36 mouse cellular contexts compared by ENCODE assay signal in the genomic region with DNA sequence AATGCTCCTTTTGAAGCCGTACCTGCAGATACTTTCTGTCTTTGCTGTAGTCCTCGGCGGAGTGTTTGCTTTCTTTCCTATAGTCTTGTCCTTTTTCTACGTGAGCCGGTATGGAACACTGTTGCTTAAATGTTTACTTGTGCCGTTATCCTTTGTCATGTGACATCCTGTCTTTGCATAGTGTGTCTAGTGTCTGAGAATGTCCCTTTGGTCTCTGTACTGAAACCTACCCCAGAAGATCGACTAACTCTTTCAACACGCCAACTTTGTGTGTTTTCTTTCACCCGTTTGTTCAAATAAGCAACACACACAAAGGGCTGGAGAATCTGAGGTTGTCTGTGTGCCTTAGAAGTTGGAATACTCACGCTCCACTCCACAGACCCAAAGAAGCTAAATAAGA. TPM values are rescaled to one million over a fixed set of nuclear protein-coding genes. Genes with fewer than 3 reads are reported as not detected.
DNase-seq lines count a peak whose midpoint lies in the region; ATAC-seq and TF ChIP-seq lines count a peak whose summit lies in the region.
"Had no signal": no experiment of that assay in that cellular context is flagged by ENCODE, and none has a peak within 500 bp of the region (broad histone marks: within the 10 kb centered on the region; RNA-seq: fewer than 3 reads in every experiment).

A gene (minus strand): TSS at position 112 of the 400 bp plus-strand sequence.

- 76% methylated on average over 10 of the region's 10 CpGs for WGBS in liver, embryonic 11.5 days
- WGBS in liver, embryonic 13.5 days (ENCODE audit: insufficient replicate concordance), result 55% methylated on average over 10 of the region's 10 CpGs
- 45% methylated on average over 10 of the region's 10 CpGs for WGBS in liver, embryonic 16.5 days (ENCODE audit: insufficient replicate concordance)
- 88% methylated on average over 10 of the region's 10 CpGs for WGBS in forebrain, postnatal 0 days
- WGBS in hindbrain, embryonic 12.5 days, result 80% methylated on average over 10 of the region's 10 CpGs
- WGBS in limb, embryonic 10.5 days, result 92% methylated on average over 10 of the region's 10 CpGs

- no peak within 1 kb of the TSS for H3K9ac ChIP-seq in liver, embryonic 11.5 days (ENCODE audit: low read depth, low read length)
- no peak within 1 kb of the TSS for H3K9ac ChIP-seq in liver, embryonic 13.5 days
- no peak within 1 kb of the TSS for H3K9ac ChIP-seq in liver, embryonic 16.5 days (ENCODE audit: low read depth, low read length)
- no peak within 1 kb of the TSS for H3K9ac ChIP-seq in forebrain, postnatal 0 days
- no peak within 1 kb of the TSS for H3K9ac ChIP-seq in hindbrain, embryonic 12.5 days
- H3K9ac ChIP-seq: embryonic facial prominence, embryonic 12.5 days; embryonic facial prominence, embryonic 15.5 days; forebrain, embryonic 13.5 days; heart, embryonic 12.5 days; heart, embryonic 15.5 days; hindbrain, embryonic 14.5 days had no signal

- H3K4me3 ChIP-seq in liver, embryonic 11.5 days (ENCODE audit: low read depth, low read length), result no peak within 1 kb of the TSS
- 0 out of 2 replicates have a peak within 1 kb of the TSS, but pooled peaks have one; percentile 6 for H3K4me3 ChIP-seq in liver, embryonic 13.5 days (replicated peaks)
- peak within 1 kb of the TSS; percentile 36 for H3K4me3 ChIP-seq in liver, embryonic 16.5 days (ENCODE audit: low read depth, low read length)
- H3K4me3 ChIP-seq in forebrain, postnatal 0 days (ENCODE audit: low read depth, low read length), result no peak within 1 kb of the TSS
- H3K4me3 ChIP-seq in hindbrain, embryonic 12.5 days, result no peak within 1 kb of the TSS
- no peak within 1 kb of the TSS for H3K4me3 ChIP-seq in limb, embryonic 10.5 days
- H3K4me3 ChIP-seq: embryonic facial prominence, embryonic 12.5 days; embryonic facial prominence, embryonic 15.5 days; forebrain, embryonic 10.5 days; forebrain, embryonic 13.5 days; heart, embryonic 12.5 days; heart, embryonic 15.5 days; hindbrain, embryonic 10.5 days had no signal

- H3K27me3 ChIP-seq in liver, embryonic 11.5 days (replicated peaks; ENCODE audit: control insufficient read depth, insufficient read depth, low read length), result no peaks in the 10 kb centered on the region
- no peaks in the 10 kb centered on the region for H3K27me3 ChIP-seq in liver, embryonic 13.5 days
- no peaks in the 10 kb centered on the region for H3K27me3 ChIP-seq in liver, embryonic 16.5 days (ENCODE audit: control insufficient read depth, insufficient read depth, low read depth, low read length)
- no peaks in the 10 kb centered on the region for H3K27me3 ChIP-seq in forebrain, postnatal 0 days (ENCODE audit: insufficient read depth, low read length)
- no peaks in the 10 kb centered on the region for H3K27me3 ChIP-seq in hindbrain, embryonic 12.5 days
- H3K27me3 ChIP-seq in limb, embryonic 10.5 days (ENCODE audit: low read depth, poor library complexity, severe bottlenecking), result no peaks in the 10 kb centered on the region
- H3K27me3 ChIP-seq: CH12.LX; embryonic facial prominence, embryonic 12.5 days; embryonic facial prominence, embryonic 15.5 days; forebrain, embryonic 13.5 days; heart, embryonic 12.5 days; heart, embryonic 15.5 days; Patski had no signal

- no peak for TF ChIP-seq CTCF in forebrain, postnatal 0 days (IDR thresholded peaks at IDR 0.05; ENCODE audit: low read depth)

- H3K4me1 ChIP-seq in liver, embryonic 11.5 days (replicated peaks; ENCODE audit: control insufficient read depth, insufficient read depth, low read length), result no peaks in the 10 kb centered on the region
- H3K4me1 ChIP-seq in liver, embryonic 13.5 days (replicated peaks), result peaks cover 3% of the 10 kb centered on the region; the same call in 1 of the 2 replicates
- no peaks in the 10 kb centered on the region for H3K4me1 ChIP-seq in liver, embryonic 16.5 days (ENCODE audit: control insufficient read depth, low read depth, low read length)
- H3K4me1 ChIP-seq in forebrain, postnatal 0 days (ENCODE audit: insufficient read depth), result no peaks in the 10 kb centered on the region
- no peaks in the 10 kb centered on the region for H3K4me1 ChIP-seq in hindbrain, embryonic 12.5 days
- no peaks in the 10 kb centered on the region for H3K4me1 ChIP-seq in limb, embryonic 10.5 days
- H3K4me1 ChIP-seq: embryonic facial prominence, embryonic 12.5 days; embryonic facial prominence, embryonic 15.5 days; forebrain, embryonic 10.5 days; forebrain, embryonic 13.5 days; heart, embryonic 12.5 days; heart, embryonic 15.5 days; hindbrain, embryonic 10.5 days had no signal

- H3K27ac ChIP-seq in liver, embryonic 11.5 days (ENCODE audit: low read depth, low read length), result 0 out of 2 replicates have a peak within 1 kb of the TSS, but pooled peaks have one; percentile 19
- peak within 1 kb of the TSS; percentile 64 for H3K27ac ChIP-seq in liver, embryonic 13.5 days
- peak within 1 kb of the TSS; percentile 80 for H3K27ac ChIP-seq in liver, embryonic 16.5 days (ENCODE audit: low read length)
- H3K27ac ChIP-seq in forebrain, postnatal 0 days (ENCODE audit: low read depth, low read length), result no peak within 1 kb of the TSS
- no peak within 1 kb of the TSS for H3K27ac ChIP-seq in hindbrain, embryonic 12.5 days
- H3K27ac ChIP-seq in limb, embryonic 10.5 days, result no peak within 1 kb of the TSS
- H3K27ac ChIP-seq: embryonic facial prominence, embryonic 12.5 days; embryonic facial prominence, embryonic 15.5 days; forebrain, embryonic 10.5 days; forebrain, embryonic 13.5 days; heart, embryonic 15.5 days; hindbrain, embryonic 10.5 days; hindbrain, embryonic 14.5 days; hindbrain, postnatal 0 days had no signal

- H3K36me3 ChIP-seq in liver, embryonic 11.5 days (ENCODE audit: control insufficient read depth, insufficient read depth, low read length), result no peaks in the 10 kb centered on the region
- H3K36me3 ChIP-seq in liver, embryonic 13.5 days, result no peaks in the 10 kb centered on the region
- no peaks in the 10 kb centered on the region for H3K36me3 ChIP-seq in liver, embryonic 16.5 days (ENCODE audit: control insufficient read depth, insufficient read depth)
- no peaks in the 10 kb centered on the region for H3K36me3 ChIP-seq in forebrain, postnatal 0 days (ENCODE audit: insufficient read depth)
- H3K36me3 ChIP-seq in hindbrain, embryonic 12.5 days, result no peaks in the 10 kb centered on the region
- H3K36me3 ChIP-seq in limb, embryonic 10.5 days, result no peaks in the 10 kb centered on the region
- H3K36me3 ChIP-seq: embryonic facial prominence, embryonic 12.5 days; embryonic facial prominence, embryonic 15.5 days; forebrain, embryonic 10.5 days; G1E; heart, embryonic 12.5 days; heart, embryonic 15.5 days; hindbrain, embryonic 10.5 days had no signal

- no peak within 1 kb of the TSS for H3K4me2 ChIP-seq in liver, embryonic 11.5 days
- 0 out of 2 replicates have a peak within 1 kb of the TSS, but pooled peaks have one; percentile 11 for H3K4me2 ChIP-seq in liver, embryonic 13.5 days
- H3K4me2 ChIP-seq in liver, embryonic 16.5 days (ENCODE audit: low read depth, low read length), result peak within 1 kb of the TSS; percentile 21
- H3K4me2 ChIP-seq in forebrain, postnatal 0 days (ENCODE audit: low read depth), result no peak within 1 kb of the TSS
- no peak within 1 kb of the TSS for H3K4me2 ChIP-seq in hindbrain, embryonic 12.5 days (replicated peaks)
- H3K4me2 ChIP-seq: embryonic facial prominence, embryonic 12.5 days; embryonic facial prominence, embryonic 15.5 days; forebrain, embryonic 13.5 days; heart, embryonic 12.5 days; heart, embryonic 15.5 days; hindbrain, embryonic 14.5 days had no signal

- DNase-seq in adrenal gland, postnatal 14 days, result no peak
- no peak for DNase-seq in adrenal gland, postnatal 25 days
- DNase-seq in liver, embryonic 11.5 days (ENCODE audit: low spot score), result no peak
- no peak for DNase-seq in liver, embryonic 13.5 days
- no peak for DNase-seq in forebrain, postnatal 0 days
- no peak for DNase-seq in limb, embryonic 10.5 days (ENCODE audit: low spot score)
- DNase-seq: adrenal gland, adult 2 months; B cell, adult 2 months; cerebellum, adult 11 months; cerebellum, adult 2 months; cerebellum, adult 9-11 months; cerebellum, postnatal 25 days; gastrocnemius, postnatal 25 days; heart, adult 18-20 months; heart, postnatal 10 days; heart, postnatal 36 days had no signal

- H3K9me3 ChIP-seq in liver, embryonic 11.5 days (ENCODE audit: control insufficient read depth, low read length), result no peaks in the 10 kb centered on the region
- H3K9me3 ChIP-seq in liver, embryonic 13.5 days (replicated peaks), result no peaks in the 10 kb centered on the region; the same call in 1 of the 2 replicates
- no peaks in the 10 kb centered on the region for H3K9me3 ChIP-seq in liver, embryonic 16.5 days (replicated peaks; ENCODE audit: control insufficient read depth, low read length)
- H3K9me3 ChIP-seq in forebrain, postnatal 0 days (ENCODE audit: low read length), result no peaks in the 10 kb centered on the region
- H3K9me3 ChIP-seq in hindbrain, embryonic 12.5 days (replicated peaks), result 0 out of 2 replicates have a peak, but pooled peaks cover 8% of the 10 kb centered on the region
- no peaks in the 10 kb centered on the region for H3K9me3 ChIP-seq in limb, embryonic 10.5 days (replicated peaks)
- H3K9me3 ChIP-seq: embryonic facial prominence, embryonic 12.5 days; embryonic facial prominence, embryonic 15.5 days; forebrain, embryonic 13.5 days; heart, embryonic 15.5 days had no signal

- no peak for ATAC-seq in liver, embryonic 11.5 days (replicated peaks; ENCODE audit: low FRiP score)
- ATAC-seq in liver, embryonic 13.5 days (ENCODE audit: low read depth), result peak; percentile 57
- ATAC-seq in liver, embryonic 16.5 days (ENCODE audit: low read depth), result peak; percentile 76
- no peak for ATAC-seq in forebrain, postnatal 0 days
- ATAC-seq in hindbrain, embryonic 12.5 days (ENCODE audit: low FRiP score), result no peak
- ATAC-seq: forebrain, embryonic 13.5 days; forebrain, embryonic 16.5 days; hindbrain, postnatal 0 days; Patski had no signal

RNA-seq across cellular contexts. Expression of the gene that starts here (rescaled TPM):
- total RNA-seq in adrenal gland, postnatal 14 days (2021), result 0.79 and 10.8 TPM in 2 replicates
- total RNA-seq in adrenal gland, postnatal 25 days (2021), result 1.4 TPM in 1 of 2 replicates, not detected in the other
- 1.6 and 2.4 TPM in 2 replicates for polyA plus RNA-seq in liver, embryonic 11.5 days (2014; fragmentation: Nextera tagmentation; extraction: Ambion mirVana)
- 7.6 and 9.7 TPM in 2 replicates for polyA plus RNA-seq in liver, embryonic 13.5 days (2015; fragmentation: Nextera tagmentation; extraction: Ambion mirVana)
- 51.0 and 56.3 TPM in 2 replicates for polyA plus RNA-seq in liver, embryonic 16.5 days (2015; fragmentation: Nextera tagmentation; extraction: Ambion mirVana)
- total RNA-seq in forebrain, postnatal 0 days (2014; rRNA removed), result not detected in 2 replicates
- polyA plus RNA-seq in forebrain, postnatal 0 days (2015; fragmentation: Nextera tagmentation; extraction: Ambion mirVana), result not detected in 2 replicates
- not detected in 2 replicates for polyA plus RNA-seq in hindbrain, embryonic 12.5 days (2016; fragmentation: Nextera tagmentation; extraction: Ambion mirVana)
- polyA plus RNA-seq in limb, embryonic 10.5 days (2016; fragmentation: Nextera tagmentation; extraction: Ambion mirVana), result not detected in 2 replicates
- total RNA-seq: adrenal gland, adult 2 months; CH12.LX; common myeloid progenitor, adult 5-6 weeks; G1E; gastrocnemius, adult 8-10 months; gastrocnemius, postnatal 25 days; heart, adult 18-20 months; heart, postnatal 10 days; heart, postnatal 36 days; hindbrain, postnatal 0 days had no signal
- polyA plus RNA-seq: adrenal gland, adult 2 months; cerebellum, adult 2 months; embryonic facial prominence, embryonic 12.5 days; embryonic facial prominence, embryonic 15.5 days; forebrain, embryonic 10.5 days; forebrain, embryonic 13.5 days; forebrain, embryonic 16.5 days; frontal cortex, adult 2 months; G1E; gonadal fat pad, adult 2 months; heart, embryonic 12.5 days; heart, embryonic 15.5 days; hindbrain, embryonic 10.5 days; hindbrain, embryonic 14.5 days; hindbrain, postnatal 0 days; intestine, embryonic 14.5 days; Patski had no signal

Comparison
In these comparisons a context has a peak if more than half of its experiments do, and no peak if none do; other contexts are left out.
1. ATAC-seq: peak in liver, embryonic 13.5 days (single experiment) and liver, embryonic 16.5 days (single experiment); none in liver, embryonic 11.5 days (single experiment), forebrain, postnatal 0 days (single experiment) and hindbrain, embryonic 12.5 days (single experiment).
2. H3K4me2 ChIP-seq: peak in liver, embryonic 13.5 days (single experiment) and liver, embryonic 16.5 days (single experiment); none in liver, embryonic 11.5 days (single experiment), forebrain, postnatal 0 days (single experiment) and hindbrain, embryonic 12.5 days (single experiment).
3. H3K4me3 ChIP-seq: peak in liver, embryonic 13.5 days (single experiment) and liver, embryonic 16.5 days (single experiment); none in liver, embryonic 11.5 days (single experiment), forebrain, postnatal 0 days (single experiment), hindbrain, embryonic 12.5 days (single experiment) and limb, embryonic 10.5 days (single experiment).
4. H3K27ac ChIP-seq: peak in liver, embryonic 11.5 days (single experiment), liver, embryonic 13.5 days (single experiment) and liver, embryonic 16.5 days (single experiment); none in forebrain, postnatal 0 days (single experiment), hindbrain, embryonic 12.5 days (single experiment) and limb, embryonic 10.5 days (single experiment).